Mouse (Mus musculus): ENCODE data around the gene Gm7138. TPM values are rescaled to one million over a fixed set of nuclear protein-coding genes. Genes with fewer than 3 reads are reported as not detected.
"Not testable (repeated sequence)": the region's sequence is repeated elsewhere in the genome, so short reads cannot be mapped to it uniquely, and the experiment has no call there.

Gene Gm7138
- polyA plus RNA-seq, 2 experiments: not detected

GRCm38 (mm10) chr10:77769727-77770126, 7.0 kb downstream of the Gm7138 start:
- no peaks in the 10 kb centered on the region for H3K9me3 ChIP-seq (ENCODE audit: control insufficient read depth, low read length)
- H3K27me3 ChIP-seq (ENCODE audit: control insufficient read depth, insufficient read depth, low read length): no peaks in the 10 kb centered on the region
- no peak for DNase-seq (ENCODE audit: low spot score)
- WGBS: 75% methylated on average over 1 of the region's 1 CpGs
- no peaks in the 10 kb centered on the region for H3K4me1 ChIP-seq (ENCODE audit: control insufficient read depth, insufficient read depth, low read length)
- no peak for ATAC-seq (ENCODE audit: low FRiP score, low read depth)
- no peak for TF ChIP-seq POLR2A (IDR thresholded peaks at IDR 0.05; ENCODE audit: borderline replicate concordance, extremely low read depth, insufficient read depth, insufficient read length)
- H3K27ac ChIP-seq (replicated peaks; ENCODE audit: low read depth, low read length): no peak overlapping the region
- H3K36me3 ChIP-seq (ENCODE audit: control insufficient read depth, insufficient read depth, low read length): no peaks in the 10 kb centered on the region
- H3K4me3 ChIP-seq (replicated peaks; ENCODE audit: low read length): no peak overlapping the region
- no peak overlapping the region for H3K9ac ChIP-seq (ENCODE audit: low read depth, low read length, severe bottlenecking)
- H3K4me2 ChIP-seq (replicated peaks; ENCODE audit: low read depth, low read length, severe bottlenecking): no peak overlapping the region

- no CpG with 5 or more reads among the region's 1 CpGs for WGBS
- H3K4me1 ChIP-seq (ENCODE audit: control insufficient read depth, insufficient read depth, low read length); H3K4me2 ChIP-seq (replicated peaks; ENCODE audit: low read depth, low read length, severe bottlenecking); H3K9ac ChIP-seq (ENCODE audit: low read depth, low read length, severe bottlenecking); ATAC-seq (ENCODE audit: low FRiP score, low read depth); DNase-seq (ENCODE audit: low spot score); H3K4me3 ChIP-seq (replicated peaks; ENCODE audit: low read length); H3K36me3 ChIP-seq (ENCODE audit: control insufficient read depth, insufficient read depth, low read length); H3K27me3 ChIP-seq (ENCODE audit: control insufficient read depth, insufficient read depth, low read length); H3K27ac ChIP-seq (replicated peaks; ENCODE audit: low read depth, low read length); H3K9me3 ChIP-seq (ENCODE audit: control insufficient read depth, low read length): not testable (repeated sequence)
Measured at GRCm38 (mm10) chr10:77759582-77759981, 17.2 kb downstream of the Gm7138 start, which contains the start of gene Gm3233. Gene Gm3233 (minus strand): TSS chr10:77759682.

- Histone ChIP-seq H3K27me3 (ENCODE audit: control insufficient read depth, insufficient read depth, low read length) (no peaks in the 10 kb centered on the region), H3K4me1 (ENCODE audit: control insufficient read depth, insufficient read depth, low read length) (no peaks in the 10 kb centered on the region), H3K36me3 (ENCODE audit: control insufficient read depth, insufficient read depth, low read length) (no peaks in the 10 kb centered on the region), H3K27ac (replicated peaks; ENCODE audit: low read depth, low read length) (no peak overlapping the region), H3K9me3 (ENCODE audit: control insufficient read depth, low read length) (no peaks in the 10 kb centered on the region), H3K4me2 (replicated peaks; ENCODE audit: low read depth, low read length, severe bottlenecking) (no peak overlapping the region), H3K4me3 (replicated peaks; ENCODE audit: low read length) (no peak overlapping the region), H3K9ac (ENCODE audit: low read depth, low read length, severe bottlenecking) (no peak overlapping the region)
- no peak for ATAC-seq (ENCODE audit: low FRiP score, low read depth)
- TF ChIP-seq POLR2A (IDR thresholded peaks at IDR 0.05; ENCODE audit: borderline replicate concordance, extremely low read depth, insufficient read depth, insufficient read length): no peak
- no peak for DNase-seq (ENCODE audit: low spot score)
Measured at GRCm38 (mm10) chr10:77753448-77753847, 23.3 kb downstream of the Gm7138 start.

- H3K4me2 ChIP-seq (replicated peaks; ENCODE audit: low read depth, low read length, severe bottlenecking); H3K36me3 ChIP-seq (ENCODE audit: control insufficient read depth, insufficient read depth, low read length); ATAC-seq (ENCODE audit: low FRiP score, low read depth); H3K9me3 ChIP-seq (ENCODE audit: control insufficient read depth, low read length); H3K4me1 ChIP-seq (ENCODE audit: control insufficient read depth, insufficient read depth, low read length); H3K27me3 ChIP-seq (ENCODE audit: control insufficient read depth, insufficient read depth, low read length); DNase-seq (ENCODE audit: low spot score); H3K4me3 ChIP-seq (replicated peaks; ENCODE audit: low read length); H3K27ac ChIP-seq (replicated peaks; ENCODE audit: low read depth, low read length); H3K9ac ChIP-seq (ENCODE audit: low read depth, low read length, severe bottlenecking): not testable (repeated sequence)
- WGBS: 52% methylated on average over 3 of the region's 3 CpGs
Measured at GRCm38 (mm10) chr10:77752312-77752711, 24.4 kb downstream of the Gm7138 start.

- H3K9ac ChIP-seq (ENCODE audit: low read depth, low read length, severe bottlenecking); H3K36me3 ChIP-seq (ENCODE audit: control insufficient read depth, insufficient read depth, low read length); H3K4me3 ChIP-seq (replicated peaks; ENCODE audit: low read length); H3K4me1 ChIP-seq (ENCODE audit: control insufficient read depth, insufficient read depth, low read length); H3K27me3 ChIP-seq (ENCODE audit: control insufficient read depth, insufficient read depth, low read length); H3K4me2 ChIP-seq (replicated peaks; ENCODE audit: low read depth, low read length, severe bottlenecking); ATAC-seq (ENCODE audit: low FRiP score, low read depth); H3K9me3 ChIP-seq (ENCODE audit: control insufficient read depth, low read length); DNase-seq (ENCODE audit: low spot score); H3K27ac ChIP-seq (replicated peaks; ENCODE audit: low read depth, low read length): not testable (repeated sequence)
- 57% methylated on average over 1 of the region's 1 CpGs for WGBS
Measured at GRCm38 (mm10) chr10:77751254-77751653, 25.5 kb downstream of the Gm7138 start, which contains the start of gene Gm9736. Gene Gm9736 (minus strand): TSS chr10:77751354.

- not testable (repeated sequence) for H3K4me1 ChIP-seq (ENCODE audit: control insufficient read depth, insufficient read depth, low read length); H3K4me3 ChIP-seq (replicated peaks; ENCODE audit: low read length); H3K27me3 ChIP-seq (ENCODE audit: control insufficient read depth, insufficient read depth, low read length); H3K9me3 ChIP-seq (ENCODE audit: control insufficient read depth, low read length); H3K36me3 ChIP-seq (ENCODE audit: control insufficient read depth, insufficient read depth, low read length); H3K9ac ChIP-seq (ENCODE audit: low read depth, low read length, severe bottlenecking); H3K4me2 ChIP-seq (replicated peaks; ENCODE audit: low read depth, low read length, severe bottlenecking); DNase-seq (ENCODE audit: low spot score); H3K27ac ChIP-seq (replicated peaks; ENCODE audit: low read depth, low read length); ATAC-seq (ENCODE audit: low FRiP score, low read depth)
- 92% methylated on average over 1 of the region's 1 CpGs for WGBS
Measured at GRCm38 (mm10) chr10:77750686-77751085, 26.1 kb downstream of the Gm7138 start.

GRCm38 (mm10) chr10:77741924-77742688, 34.6 kb downstream of the Gm7138 start, which contains the start of gene Gm18596:
Gene Gm18596 (minus strand): TSS chr10:77742638.
- WGBS: 27% methylated on average over 4 of the region's 5 CpGs
- not testable (repeated sequence) for ATAC-seq (ENCODE audit: low FRiP score, low read depth); H3K27me3 ChIP-seq (ENCODE audit: control insufficient read depth, insufficient read depth, low read length); H3K4me3 ChIP-seq (replicated peaks; ENCODE audit: low read length); H3K36me3 ChIP-seq (ENCODE audit: control insufficient read depth, insufficient read depth, low read length); H3K4me2 ChIP-seq (replicated peaks; ENCODE audit: low read depth, low read length, severe bottlenecking); H3K4me1 ChIP-seq (ENCODE audit: control insufficient read depth, insufficient read depth, low read length); DNase-seq (ENCODE audit: low spot score); H3K9me3 ChIP-seq (ENCODE audit: control insufficient read depth, low read length); H3K27ac ChIP-seq (replicated peaks; ENCODE audit: low read depth, low read length); H3K9ac ChIP-seq (ENCODE audit: low read depth, low read length, severe bottlenecking)

Data from limb, embryonic 14.5 days (tissue).